Mouse (Mus musculus) heart, adult 8-10 months (tissue): ENCODE measurements around the gene Cdk17. TPM values are rescaled to one million over a fixed set of nuclear protein-coding genes. Genes with fewer than 3 reads are reported as not detected.

Source experiments
- DNase-seq: peaks from one replicate; pipeline ENCODE4 v3.0.0; 2022; ENCODE audit warnings: low spot score
- total RNA-seq, 4 experiments: library from RNA; stranded (reverse); gene quantifications; 2 replicates each; pipeline ENCODE4 v1.2.4; 2022

Gene Cdk17
- total RNA-seq, 4 experiments from 2014 or later = 12.3 to 18.1 (median 16.0) TPM

GRCm38 (mm10) chr10:93282526-93282964 is 121.9 kb downstream of the Cdk17 start:
- peak; percentile 76 for DNase-seq

- DNase-seq = no peak
Measured at GRCm38 (mm10) chr10:93283258-93283657, 122.6 kb downstream of the Cdk17 start.

GRCm38 (mm10) chr10:93285489-93285888 is 124.8 kb downstream of the Cdk17 start:
- peak; percentile 53 for DNase-seq

- DNase-seq = no peak
Measured at GRCm38 (mm10) chr10:93287551-93288145, 127.0 kb downstream of the Cdk17 start.

GRCm38 (mm10) chr10:93288336-93288735 is 127.7 kb downstream of the Cdk17 start:
- no peak for DNase-seq

- no peak for DNase-seq
Measured at GRCm38 (mm10) chr10:93289404-93289803, 128.7 kb downstream of the Cdk17 start.

GRCm38 (mm10) chr10:93291352-93291751 is 130.7 kb downstream of the Cdk17 start:
- peak; percentile 65 for DNase-seq

GRCm38 (mm10) chr10:93291843-93292242 is 131.2 kb downstream of the Cdk17 start:
- peak; percentile 87 for DNase-seq

- DNase-seq = no peak
Measured at GRCm38 (mm10) chr10:93293621-93294020, 132.9 kb downstream of the Cdk17 start.

- peak; percentile 65 for DNase-seq
Measured at GRCm38 (mm10) chr10:93294547-93295219, 134.0 kb downstream of the Cdk17 start.

- peak; percentile 82 for DNase-seq
Measured at GRCm38 (mm10) chr10:93297774-93298173, 137.1 kb downstream of the Cdk17 start.

GRCm38 (mm10) chr10:93298208-93298607 is 137.5 kb downstream of the Cdk17 start:
- DNase-seq = no peak

- peak; percentile 57 for DNase-seq
Measured at GRCm38 (mm10) chr10:93301831-93302230, 141.2 kb downstream of the Cdk17 start.

GRCm38 (mm10) chr10:93303231-93303630 is 142.6 kb downstream of the Cdk17 start:
- no peak for DNase-seq

- no peak for DNase-seq
Measured at GRCm38 (mm10) chr10:93305946-93306345, 145.3 kb downstream of the Cdk17 start.

GRCm38 (mm10) chr10:93306367-93306766 is 145.7 kb downstream of the Cdk17 start:
- no peak for DNase-seq

- peak; percentile 73 for DNase-seq
Measured at GRCm38 (mm10) chr10:93309131-93309933, 148.7 kb downstream of the Cdk17 start.

- no peak for DNase-seq
Measured at GRCm38 (mm10) chr10:93309934-93310621, 149.4 kb downstream of the Cdk17 start.

GRCm38 (mm10) chr10:93310721-93311411 is 150.2 kb downstream of the Cdk17 start, which contains the start of gene Elk3:
Gene Elk3 (minus strand): TSS chr10:93311135.
- DNase-seq = peak; percentile 79

GRCm38 (mm10) chr10:93311576-93311975 is 150.9 kb downstream of the Cdk17 start:
- DNase-seq = no peak
